Mouse (Mus musculus) megakaryocyte, embryonic 14.5 days (primary cell): ENCODE data around the gene Upf3b.

Experiments
- FLI1 ChIP-seq: IDR thresholded peaks from 2 replicates; pipeline ENCODE4 v1.6.1; 2012; ENCODE audit warnings: low read length, inconsistent platforms, mixed read lengths
- GATA1 ChIP-seq: IDR thresholded peaks from 3 replicates; pipeline ENCODE4 v1.6.1; 2012; ENCODE audit warnings: mixed read lengths, low read length, inconsistent platforms, borderline replicate concordance

DNA sequence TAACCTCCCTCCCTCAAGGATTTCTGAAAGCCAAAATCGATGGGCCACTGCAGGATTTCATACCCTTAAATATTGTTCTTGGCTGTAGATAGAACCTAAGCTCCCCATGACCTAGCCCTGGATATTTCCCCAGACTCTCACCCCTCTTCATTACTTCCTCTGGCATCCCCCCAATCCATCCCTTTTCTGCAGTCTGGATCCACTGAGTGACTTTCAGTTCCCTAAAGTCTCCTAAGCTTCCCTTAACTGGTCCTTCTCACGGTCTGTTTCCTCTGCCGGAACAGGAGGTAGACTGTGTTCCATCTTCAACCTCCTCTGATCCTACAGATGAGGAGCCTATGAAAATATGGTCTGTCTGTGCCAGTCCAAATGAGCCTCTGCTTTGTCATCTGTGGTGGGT, 42.8 kb downstream of the Upf3b start:
- no peak for TF ChIP-seq FLI1
- TF ChIP-seq GATA1 = no peak
